Mouse (Mus musculus) lung, adult 2 months (tissue): Measurements from ENCODE around the gene Ppp1r14d.

Experiments
- CTCF ChIP-seq: fragments of 200-500 bp; IDR thresholded peaks from 2 replicates; pipeline ENCODE4 v1.5.1; 2011; ENCODE audit warnings: mild to moderate bottlenecking, low read length, control low read depth; ENCODE audit not compliant: insufficient read depth
- POLR2A ChIP-seq: fragments of 200-500 bp; IDR thresholded peaks from 2 replicates; pipeline ENCODE4 v1.6.1; 2011; ENCODE audit warnings: low read depth, mild to moderate bottlenecking, control low read depth, low read length, borderline replicate concordance; ENCODE audit errors: extremely low read depth

GRCm38 (mm10) chr2:119250377-119250776 is 20.7 kb upstream of the Ppp1r14d start:
- TF ChIP-seq CTCF (no peak), POLR2A (no peak)
